In genomic region chr7:64070930-64071329, GRCm38 (mm10) we compare ENCODE assay signal across 28 mouse cellular contexts.
"Had no signal": no experiment of that assay in that cellular context is flagged by ENCODE, and none has a peak within 500 bp of the region (broad histone marks: within the 10 kb centered on the region; RNA-seq: fewer than 3 reads in every experiment).

No protein-coding gene starts in this region.

- H3K4me3 ChIP-seq: gastrocnemius, adult 2 months; heart, adult 2 months; heart, embryonic 13.5 days; heart, embryonic 15.5 days; hindbrain, embryonic 10.5 days; hindbrain, embryonic 12.5 days; intestine, embryonic 15.5 days; layer of hippocampus, adult 2 months; left cerebral cortex, adult 2 months; limb, embryonic 10.5 days; limb, embryonic 12.5 days; liver, embryonic 13.5 days had no signal

- H3K9me3 ChIP-seq: heart, embryonic 13.5 days; heart, embryonic 15.5 days; hindbrain, embryonic 10.5 days; hindbrain, embryonic 12.5 days; intestine, embryonic 15.5 days; limb, embryonic 10.5 days; limb, embryonic 12.5 days; liver, embryonic 13.5 days had no signal

- H3K4me1 ChIP-seq: heart, embryonic 13.5 days; heart, embryonic 15.5 days; hindbrain, embryonic 10.5 days; hindbrain, embryonic 12.5 days; intestine, embryonic 15.5 days; limb, embryonic 10.5 days; limb, embryonic 12.5 days had no signal

- H3K4me2 ChIP-seq: heart, embryonic 11.5 days; heart, embryonic 13.5 days; heart, embryonic 15.5 days; hindbrain, embryonic 12.5 days; hindbrain, embryonic 14.5 days; intestine, embryonic 15.5 days; limb, embryonic 12.5 days; liver, embryonic 11.5 days; liver, embryonic 13.5 days had no signal

- H3K36me3 ChIP-seq: heart, embryonic 13.5 days; heart, embryonic 15.5 days; hindbrain, embryonic 10.5 days; hindbrain, embryonic 12.5 days; intestine, embryonic 15.5 days; limb, embryonic 10.5 days; limb, embryonic 12.5 days; liver, embryonic 13.5 days had no signal

- H3K27ac ChIP-seq: gastrocnemius, adult 2 months; heart, adult 2 months; heart, embryonic 13.5 days; heart, embryonic 15.5 days; hindbrain, embryonic 10.5 days; hindbrain, embryonic 12.5 days; hindbrain, embryonic 14.5 days; intestine, embryonic 15.5 days; layer of hippocampus, adult 2 months; left cerebral cortex, adult 2 months; limb, embryonic 10.5 days; limb, embryonic 12.5 days; liver, embryonic 13.5 days had no signal

- DNase-seq: gastrocnemius, adult 2 months; gastrocnemius, postnatal 10 days; gastrocnemius, postnatal 25 days; heart, adult 2 months; heart, postnatal 14 days; heart, postnatal 4 days; kidney, adult 18-20 months; kidney, adult 8-10 months; kidney, postnatal 10 days; kidney, postnatal 25 days; kidney, postnatal 4 days; liver; liver, embryonic 13.5 days had no signal

- H3K27me3 ChIP-seq: heart, embryonic 13.5 days; heart, embryonic 15.5 days; hindbrain, embryonic 12.5 days; intestine, embryonic 15.5 days; limb, embryonic 12.5 days; liver, embryonic 13.5 days had no signal

- H3K9ac ChIP-seq: heart, embryonic 13.5 days; heart, embryonic 15.5 days; hindbrain, embryonic 12.5 days; hindbrain, embryonic 14.5 days; intestine, embryonic 15.5 days; limb, embryonic 12.5 days; liver, embryonic 13.5 days had no signal

- ATAC-seq: hindbrain, embryonic 16.5 days; inflammation-experienced regulatory T-cells, adult 6 months; intestine, embryonic 15.5 days; intestine, postnatal 0 days had no signal
